Mouse (Mus musculus) CH12.LX (cell line): Measurements from ENCODE around the gene Olfr507. TPM values are rescaled to one million over a fixed set of nuclear protein-coding genes. Genes with fewer than 3 reads are reported as not detected.

Experiments
- DNase-seq: peaks from one replicate; pipeline ENCODE4 v3.0.0-alpha.2; 2013; ENCODE audit errors: extremely low read depth
- H3K27ac ChIP-seq: 2 replicates; pipeline ENCODE4 v1.5.1; 2012; ENCODE audit warnings: low read depth, mild to moderate bottlenecking, control low read depth, moderate library complexity; ENCODE audit not compliant: insufficient read depth
- H3K27me3 ChIP-seq: replicated peaks from 2 replicates; pipeline ENCODE3; 2012; ENCODE audit warnings: inconsistent platforms
- H3K36me3 ChIP-seq, 2 experiments: replicated peaks in 1 of 2; 2 replicates each; pipeline versions ENCODE3 to v1.6.1; 2012; ENCODE audit warnings: inconsistent platforms in 1 of 2, low read length in 1 of 2, mild to moderate bottlenecking in 1 of 2, mixed read lengths in 1 of 2, moderate library complexity in 1 of 2; ENCODE audit not compliant: control insufficient read depth in 1 of 2, insufficient read depth in 1 of 2
- H3K4me1 ChIP-seq, 2 experiments: 2 replicates each; pipeline ENCODE4 v1.6.1; 2012; ENCODE audit warnings: inconsistent platforms in 1 of 2, moderate library complexity in 1 of 2; ENCODE audit not compliant: insufficient read depth in 2 of 2, control insufficient read depth in 1 of 2
- H3K4me2 ChIP-seq: 2 replicates; pipeline ENCODE4 v1.6.1; 2012; ENCODE audit warnings: low read depth, mild to moderate bottlenecking, control low read depth; ENCODE audit not compliant: poor library complexity, insufficient read depth, severe bottlenecking
- H3K4me3 ChIP-seq, 3 experiments: fragments of 150-350 bp in 1 of 3; sonication (generic) in 1 of 3; replicated peaks in 1 of 3; 2 replicates each; pipeline versions ENCODE3 to v1.5.1; 2011 to 2012; ENCODE audit warnings: low read depth in 2 of 3, low read length in 2 of 3, mild to moderate bottlenecking in 2 of 3, moderate library complexity in 2 of 3, control low read depth in 1 of 3, improper control_type of control experiment in 1 of 3, inconsistent platforms in 1 of 3, mixed read lengths in 1 of 3; ENCODE audit not compliant: poor library complexity in 1 of 3
- H3K79me2 ChIP-seq: replicated peaks from 2 replicates; pipeline ENCODE4 v1.6.1; 2012; ENCODE audit warnings: mild to moderate bottlenecking, moderate library complexity; ENCODE audit not compliant: control insufficient read depth, poor library complexity, insufficient read depth, severe bottlenecking; ENCODE audit errors: extremely low read depth
- H3K9ac ChIP-seq: 2 replicates; pipeline ENCODE4 v1.6.1; 2012; ENCODE audit warnings: low read depth, mild to moderate bottlenecking, control low read depth, moderate library complexity; ENCODE audit not compliant: insufficient read depth
- H3K9me3 ChIP-seq: replicated peaks from 2 replicates; pipeline ENCODE3; 2012; ENCODE audit warnings: low read length, inconsistent platforms, mixed read lengths
- BHLHE40 ChIP-seq: IDR thresholded peaks from 2 replicates; pipeline ENCODE4 v1.6.1; 2011; ENCODE audit warnings: mild to moderate bottlenecking, low read depth, low read length, improper control_type of control experiment
- CHD1 ChIP-seq: IDR thresholded peaks from 2 replicates; pipeline ENCODE4 v1.6.1; 2012; ENCODE audit warnings: low read depth, low read length, improper control_type of control experiment, inconsistent platforms
- CHD2 ChIP-seq: IDR thresholded peaks from 2 replicates; pipeline ENCODE4 v1.6.1; 2011; ENCODE audit warnings: low read length, improper control_type of control experiment
- ELF1 ChIP-seq: IDR thresholded peaks from 2 replicates; pipeline ENCODE4 v1.6.1; 2014; ENCODE audit warnings: low read depth, mild to moderate bottlenecking, inconsistent platforms, low read length, improper control_type of control experiment
- EP300 ChIP-seq: IDR thresholded peaks from 2 replicates; pipeline ENCODE4 v1.6.1; 2011; ENCODE audit warnings: low read length, improper control_type of control experiment
- ETS1 ChIP-seq: conservative IDR thresholded peaks from 2 replicates; pipeline ENCODE4 v1.6.1; 2012; ENCODE audit warnings: low read depth, mild to moderate bottlenecking, inconsistent platforms, low read length, improper control_type of control experiment, moderate library complexity
- GABPA ChIP-seq: IDR thresholded peaks from 2 replicates; pipeline ENCODE4 v1.6.1; 2012; ENCODE audit warnings: low read depth, low read length, improper control_type of control experiment, inconsistent platforms; ENCODE audit not compliant: insufficient replicate concordance
- HCFC1 ChIP-seq: IDR thresholded peaks from 2 replicates; pipeline ENCODE4 v1.6.1; 2012; ENCODE audit warnings: low read depth, mild to moderate bottlenecking, inconsistent platforms, low read length, improper control_type of control experiment
- IRF4 ChIP-seq: IDR thresholded peaks from 2 replicates; pipeline ENCODE4 v1.6.1; 2014; ENCODE audit warnings: low read depth, mild to moderate bottlenecking, inconsistent platforms, low read length, improper control_type of control experiment
- JUN ChIP-seq: IDR thresholded peaks from 2 replicates; pipeline ENCODE4 v1.6.1; 2011; ENCODE audit warnings: low read depth, mild to moderate bottlenecking, low read length, improper control_type of control experiment, moderate library complexity; ENCODE audit not compliant: insufficient read depth
- KAT2A ChIP-seq: IDR thresholded peaks from 2 replicates; pipeline ENCODE4 v1.6.1; 2012; ENCODE audit warnings: low read length, improper control_type of control experiment, inconsistent platforms; ENCODE audit not compliant: insufficient replicate concordance
- MAFK ChIP-seq: IDR thresholded peaks from 2 replicates; pipeline ENCODE4 v1.6.1; 2011; ENCODE audit warnings: low read length, improper control_type of control experiment; ENCODE audit not compliant: insufficient replicate concordance
- MAX ChIP-seq: IDR thresholded peaks from 2 replicates; pipeline ENCODE4 v1.6.1; 2011; ENCODE audit warnings: low read length, improper control_type of control experiment
- MAZ ChIP-seq: IDR thresholded peaks from 2 replicates; pipeline ENCODE4 v1.6.1; 2012; ENCODE audit warnings: low read depth, mild to moderate bottlenecking, inconsistent platforms, low read length, improper control_type of control experiment, moderate library complexity
- MEF2A ChIP-seq: IDR thresholded peaks from 2 replicates; pipeline ENCODE4 v1.6.1; 2014; ENCODE audit warnings: low read depth, mild to moderate bottlenecking, inconsistent platforms, low read length, improper control_type of control experiment, borderline replicate concordance
- MYC ChIP-seq: IDR thresholded peaks from 2 replicates; pipeline ENCODE4 v1.6.1; 2011; ENCODE audit warnings: low read depth, mild to moderate bottlenecking, improper control_type of control experiment, low read length
- NELFE ChIP-seq: IDR thresholded peaks from 2 replicates; pipeline ENCODE4 v1.6.1; 2011; ENCODE audit warnings: low read depth, low read length, improper control_type of control experiment
- POLR2A ChIP-seq: IDR thresholded peaks from 2 replicates; pipeline ENCODE4 v1.6.1; 2011; ENCODE audit warnings: low read depth, mild to moderate bottlenecking, improper control_type of control experiment, low read length
- POLR2AphosphoS2 ChIP-seq: IDR thresholded peaks from 2 replicates; pipeline ENCODE4 v1.6.1; 2011; ENCODE audit warnings: low read depth, low read length, improper control_type of control experiment
- RAD21 ChIP-seq: IDR thresholded peaks from 2 replicates; pipeline ENCODE4 v1.6.1; 2011; ENCODE audit warnings: low read depth, mild to moderate bottlenecking, low read length, improper control_type of control experiment, moderate library complexity
- SIN3A ChIP-seq: IDR thresholded peaks from 2 replicates; pipeline ENCODE4 v1.6.1; 2012; ENCODE audit warnings: low read length, improper control_type of control experiment, inconsistent platforms
- TBP ChIP-seq: conservative IDR thresholded peaks from 2 replicates; pipeline ENCODE4 v1.6.1; 2011; ENCODE audit warnings: low read depth, low read length, improper control_type of control experiment
- TCF12 ChIP-seq: IDR thresholded peaks from 2 replicates; pipeline ENCODE4 v1.6.1; 2014; ENCODE audit warnings: low read depth, mild to moderate bottlenecking, inconsistent platforms, low read length, improper control_type of control experiment
- UBTF ChIP-seq: IDR thresholded peaks from 2 replicates; pipeline ENCODE4 v1.6.1; 2012; ENCODE audit warnings: low read depth, mild to moderate bottlenecking, inconsistent platforms, low read length, improper control_type of control experiment, moderate library complexity
- USF1 ChIP-seq: IDR thresholded peaks from 2 replicates; pipeline ENCODE4 v1.6.1; 2014; ENCODE audit warnings: low read depth, mild to moderate bottlenecking, inconsistent platforms, low read length, improper control_type of control experiment
- ZC3H11A ChIP-seq: IDR thresholded peaks from 2 replicates; pipeline ENCODE4 v1.6.1; 2012; ENCODE audit warnings: low read depth, mild to moderate bottlenecking, inconsistent platforms, low read length, improper control_type of control experiment
- ZKSCAN1 ChIP-seq: IDR thresholded peaks from 2 replicates; pipeline ENCODE4 v1.6.1; 2012; ENCODE audit warnings: low read depth, inconsistent platforms, low read length, improper control_type of control experiment, borderline replicate concordance
- ZMIZ1 ChIP-seq: IDR thresholded peaks from 2 replicates; pipeline ENCODE4 v1.6.1; 2012; ENCODE audit warnings: low read depth, mild to moderate bottlenecking, inconsistent platforms, low read length, improper control_type of control experiment
- dilution Hi-C: fragments of 300-500 bp; cut with MboI; formaldehyde crosslinking; loops from 2 replicates; pipeline ENCODE4 v1.14.3; 2020; ENCODE audit warnings: low sequenced_read_pairs; ENCODE audit not compliant: extremely low pct_unique_long_range_greater_than_20kb, extremely low pct_ligation_motif_present
- in situ Hi-C: fragments of 300-500 bp; cut with MboI; formaldehyde crosslinking; loops from 3 replicates; pipeline ENCODE4 v1.14.3; 2019; ENCODE audit warnings: low sequenced_read_pairs, low pct_ligation_motif_present, low pct_unique_long_range_greater_than_20kb, mixed read lengths
- polyA plus RNA-seq: library from polyadenylated mRNA; unstranded; fragments of >175 nt; gene quantifications from 2 replicates; pipeline ENCODE4 v1.2.1, GENCODE M21; 2012; ENCODE audit warnings: low read depth; ENCODE audit not compliant: insufficient read length
- total RNA-seq, 2 experiments: library from RNA; depleted of rRNA; stranded (reverse); fragments of 300-350 nt in 1 of 2; fragments of >200 nt in 1 of 2; gene quantifications; 2 replicates each; pipeline ENCODE4 v1.2.3; 2012 to 2014

Gene Olfr507
- total and polyA plus RNA-seq, 3 experiments = not detected

GRCm38 (mm10) chr7:108662419-108662818 is 40.8 kb downstream of the Olfr507 start:
- TF ChIP-seq CHD2 (no peak), MAZ (no peak), USF1 (no peak), KAT2A (no peak), IRF4 (no peak), CHD1 (no peak), RAD21 (no peak), POLR2AphosphoS2 (no peak), UBTF (no peak), ELF1 (no peak), HCFC1 (no peak), MEF2A (no peak), MAX (no peak), TCF12 (no peak), TBP (no peak), NELFE (no peak)
- Histone ChIP-seq H3K36me3 (no peaks in the 10 kb centered on the region), H3K79me2 (no peaks in the 10 kb centered on the region), H3K4me2 (no peak overlapping the region), H3K27ac (no peak overlapping the region), H3K27me3 (no peaks in the 10 kb centered on the region), H3K9ac (no peak overlapping the region), H3K4me1 (no peaks in the 10 kb centered on the region), H3K4me3 (no peak overlapping the region), H3K9me3 (peaks cover 3% of the 10 kb centered on the region)
- no peak for DNase-seq
- in situ Hi-C loops (no loop called here), dilution Hi-C loops (no loop called here)

- no peaks in the 10 kb centered on the region for H3K27me3 ChIP-seq
Observed at GRCm38 (mm10) chr7:108666118-108666517, 44.5 kb downstream of the Olfr507 start, which contains the start of gene Olfr510. TSS of gene Olfr510 (plus strand) at chr7:108666418.

More at GRCm38 (mm10) chr7:108666118-108666517, 44.5 kb downstream of the Olfr507 start, which contains the start of gene Olfr510:
- Histone ChIP-seq H3K4me2 (no peak within 1 kb of the TSS), H3K9ac (no peak within 1 kb of the TSS), H3K4me1 (no peaks in the 10 kb centered on the region), H3K36me3 (no peaks in the 10 kb centered on the region), H3K9me3 (no peaks in the 10 kb centered on the region), H3K79me2 (no peaks in the 10 kb centered on the region), H3K27ac (no peak within 1 kb of the TSS), H3K4me3 (no peak within 1 kb of the TSS)
- in situ Hi-C loops (no loop called here), dilution Hi-C loops (no loop called here)
- no peak for DNase-seq
- no peak for TF ChIP-seq GABPA
- TF ChIP-seq ZMIZ1 = no peak
- no peak for TF ChIP-seq JUN
- no peak for TF ChIP-seq CHD2
- TF ChIP-seq BHLHE40 = no peak
- no peak for TF ChIP-seq MAFK
- TF ChIP-seq ZC3H11A = no peak
- TF ChIP-seq MEF2A = no peak
- TF ChIP-seq ZKSCAN1 = no peak
- no peak for TF ChIP-seq POLR2A
- no peak for TF ChIP-seq EP300
- no peak for TF ChIP-seq ETS1
- no peak for TF ChIP-seq TBP
- TF ChIP-seq UBTF = no peak
- TF ChIP-seq MYC = no peak
- TF ChIP-seq SIN3A = no peak
